Mouse (Mus musculus) hindbrain, embryonic 11.5 days (tissue): ENCODE data around the gene Olfr1261. TPM values are rescaled to one million over a fixed set of nuclear protein-coding genes. Genes with fewer than 3 reads are reported as not detected.

ENCODE experiments used
- polyA plus RNA-seq: library from polyadenylated mRNA; unstranded; fragments of >200 nt; fragmentation: Nextera tagmentation; extraction: Ambion mirVana; gene quantifications from 2 replicates; pipeline ENCODE4 v1.2.1, GENCODE M21; 2014

Gene Olfr1261
- polyA plus RNA-seq, 1 experiment from 2014 or later = not detected

Other genes with a start within 250 kb of the Olfr1261 start
- gene Olfr1253, start 234.1 kb upstream of the Olfr1261 start, polyA plus RNA-seq = not detected in 2 replicates
- gene Olfr1254, start 197.6 kb upstream of the Olfr1261 start, polyA plus RNA-seq = not detected in 2 replicates
- gene Olfr1255, start 179.2 kb upstream of the Olfr1261 start, polyA plus RNA-seq = not detected in 2 replicates
- gene Olfr1256, start 149.7 kb upstream of the Olfr1261 start, polyA plus RNA-seq = not detected in 2 replicates
- not detected in 2 replicates for gene Olfr48, start 143.0 kb upstream of the Olfr1261 start, polyA plus RNA-seq
- not detected in 2 replicates for gene Olfr1257, start 112.8 kb upstream of the Olfr1261 start, polyA plus RNA-seq
- gene Olfr1258, start 63.9 kb upstream of the Olfr1261 start, polyA plus RNA-seq = not detected in 2 replicates
- gene Olfr1259, start 42.6 kb upstream of the Olfr1261 start, polyA plus RNA-seq = not detected in 2 replicates
- not detected in 2 replicates for gene Olfr1260, start 16.9 kb upstream of the Olfr1261 start, polyA plus RNA-seq
- not detected in 2 replicates for gene Olfr1262, start 8.9 kb downstream of the Olfr1261 start, polyA plus RNA-seq
- not detected in 2 replicates for gene Olfr1263, start 20.9 kb downstream of the Olfr1261 start, polyA plus RNA-seq
- gene Olfr1264, start 34.4 kb downstream of the Olfr1261 start, polyA plus RNA-seq = not detected in 2 replicates
- gene Olfr1265, start 44.1 kb downstream of the Olfr1261 start, polyA plus RNA-seq = not detected in 2 replicates
- not detected in 2 replicates for gene Olfr140, start 72.4 kb downstream of the Olfr1261 start, polyA plus RNA-seq
- not detected in 2 replicates for gene Olfr1269, start 130.2 kb downstream of the Olfr1261 start, polyA plus RNA-seq
- gene Olfr32, start 151.1 kb downstream of the Olfr1261 start, polyA plus RNA-seq = not detected in 2 replicates
- gene Olfr1270, start 161.9 kb downstream of the Olfr1261 start, polyA plus RNA-seq = not detected in 2 replicates
- gene Olfr1506, start 233.3 kb downstream of the Olfr1261 start, polyA plus RNA-seq = not detected in 2 replicates